Mouse (Mus musculus) kidney, adult 18-20 months (tissue): Measurements from ENCODE around the gene Vps37b.

ENCODE experiments used
- DNase-seq: peaks from one replicate; pipeline ENCODE4 v3.0.0; 2021

The Vps37b gene

GRCm38 (mm10) chr5:123997811-123998210 is 34.3 kb downstream of the Vps37b start:
- DNase-seq, result no peak

- no peak for DNase-seq
Observed at GRCm38 (mm10) chr5:123997211-123997751, 34.8 kb downstream of the Vps37b start.

- no peak for DNase-seq
Observed at GRCm38 (mm10) chr5:123996695-123997094, 35.4 kb downstream of the Vps37b start.

- no peak for DNase-seq
Observed at GRCm38 (mm10) chr5:123996194-123996593, 35.9 kb downstream of the Vps37b start.

- DNase-seq, result no peak
Observed at GRCm38 (mm10) chr5:123995388-123995787, 36.7 kb downstream of the Vps37b start.

- DNase-seq, result no peak
Observed at GRCm38 (mm10) chr5:123994468-123994867, 37.6 kb downstream of the Vps37b start.

GRCm38 (mm10) chr5:123993263-123994036 is 38.6 kb downstream of the Vps37b start:
- DNase-seq, result no peak

GRCm38 (mm10) chr5:123992794-123993193 is 39.3 kb downstream of the Vps37b start:
- peak; percentile 92 for DNase-seq

GRCm38 (mm10) chr5:123992193-123992637 is 39.9 kb downstream of the Vps37b start:
- DNase-seq, result peak; percentile 56

GRCm38 (mm10) chr5:123991321-123991720 is 40.7 kb downstream of the Vps37b start:
- no peak for DNase-seq

- no peak for DNase-seq
Observed at GRCm38 (mm10) chr5:123989941-123990885, 41.9 kb downstream of the Vps37b start.

GRCm38 (mm10) chr5:123987511-123987910 is 44.6 kb downstream of the Vps37b start:
- DNase-seq, result no peak

- DNase-seq, result no peak
Observed at GRCm38 (mm10) chr5:123986925-123987324, 45.1 kb downstream of the Vps37b start.

- DNase-seq, result no peak
Observed at GRCm38 (mm10) chr5:123985434-123985833, 46.6 kb downstream of the Vps37b start.

- DNase-seq, result no peak
Observed at GRCm38 (mm10) chr5:123982838-123983237, 49.2 kb downstream of the Vps37b start.

GRCm38 (mm10) chr5:123981250-123981554 is 50.9 kb downstream of the Vps37b start:
- DNase-seq, result no peak

- DNase-seq, result no peak
Observed at GRCm38 (mm10) chr5:123980521-123981249, 51.4 kb downstream of the Vps37b start.

GRCm38 (mm10) chr5:123979980-123980369 is 52.1 kb downstream of the Vps37b start:
- DNase-seq, result no peak

- no peak for DNase-seq
Observed at GRCm38 (mm10) chr5:123979221-123979979, 52.7 kb downstream of the Vps37b start.

- no peak for DNase-seq
Observed at GRCm38 (mm10) chr5:123978131-123978530, 53.9 kb downstream of the Vps37b start.

GRCm38 (mm10) chr5:123977231-123977630 is 54.8 kb downstream of the Vps37b start:
- no peak for DNase-seq

- peak; percentile 73 for DNase-seq
Observed at GRCm38 (mm10) chr5:123975668-123976180, 56.3 kb downstream of the Vps37b start.
